Mouse (Mus musculus): ENCODE results near the gene Cwf19l1. TPM values are rescaled to one million over a fixed set of nuclear protein-coding genes. Genes with fewer than 3 reads are reported as not detected.

The Cwf19l1 gene
- total and polyA plus RNA-seq, 2 experiments, result 12.0 to 12.4 TPM

DNA sequence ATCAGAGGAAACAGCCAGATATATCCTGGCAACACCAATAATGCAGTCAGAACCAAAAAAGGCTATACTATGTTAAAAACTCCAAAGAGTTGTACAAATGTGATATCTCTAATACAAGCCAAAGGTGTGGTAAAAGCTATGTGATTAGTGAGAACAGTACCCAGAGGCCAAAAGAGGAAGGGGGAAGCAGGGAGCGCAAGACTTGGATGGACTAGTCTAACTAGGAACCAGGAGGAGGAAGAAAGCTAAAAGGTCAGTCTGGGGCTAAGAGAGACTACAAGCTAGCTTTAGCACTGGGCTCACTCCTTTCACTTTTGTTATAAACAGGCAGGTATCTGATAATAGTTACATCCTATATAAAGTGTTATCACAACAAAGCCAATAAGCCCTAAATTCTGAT, 31.3 kb downstream of the Cwf19l1 start:
- TF ChIP-seq POLR2A (IDR thresholded peaks at IDR 0.05; ENCODE audit: extremely low read depth, insufficient read depth, low read length), result no peak
- TF ChIP-seq CTCF (IDR thresholded peaks at IDR 0.05; ENCODE audit: low read depth, low read length), result no peak
- Histone ChIP-seq H3K79me2 (ENCODE audit: control insufficient read depth, insufficient read depth, low read length) (peaks cover 25% of the 10 kb centered on the region; the same call in 1 of the 2 replicates), H3K4me3 (ENCODE audit: insufficient read depth, low read depth, low read length) (no peak overlapping the region), H3K4me1 (ENCODE audit: control insufficient read depth, insufficient read depth, low read length) (peaks cover 18% of the 10 kb centered on the region), H3K27ac (replicated peaks; ENCODE audit: insufficient read depth, low read depth, low read length) (no peak overlapping the region), H3K36me3 (ENCODE audit: control insufficient read depth, insufficient read depth, low read length) (peaks cover 26% of the 10 kb centered on the region), H3K9ac (ENCODE audit: low read depth, low read length) (no peak overlapping the region), H3K27me3 (ENCODE audit: control insufficient read depth, insufficient read depth, low read length) (no peaks in the 10 kb centered on the region)
- no peak for DNase-seq (ENCODE audit: extremely low read depth, low read depth, low spot score)
- WGBS, result 77% methylated on average over 1 of the region's 1 CpGs

DNA sequence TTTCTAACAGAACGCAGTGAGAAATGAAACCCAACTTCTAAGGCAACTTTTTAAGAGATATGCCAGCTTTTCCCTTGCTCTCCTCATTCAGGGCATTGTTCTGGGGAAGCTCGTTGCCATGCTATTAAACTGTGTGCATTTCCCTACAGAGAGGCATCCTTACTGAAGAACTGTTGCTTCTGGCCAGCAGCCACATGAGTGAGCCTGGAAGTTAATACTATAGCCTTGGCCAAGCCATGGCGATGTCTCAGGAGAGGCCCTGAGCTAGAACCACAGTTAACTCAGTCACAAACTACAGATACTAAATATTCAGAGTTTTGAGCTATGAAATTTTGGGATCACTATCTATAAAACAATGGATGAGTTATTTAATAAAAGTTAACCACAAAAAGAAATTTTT, 32.7 kb downstream of the Cwf19l1 start:
- H3K9ac ChIP-seq (ENCODE audit: low read depth, low read length), result no peak overlapping the region
- peaks cover 13% of the 10 kb centered on the region for H3K4me1 ChIP-seq (ENCODE audit: control insufficient read depth, insufficient read depth, low read length)
- H3K79me2 ChIP-seq (ENCODE audit: control insufficient read depth, insufficient read depth, low read length), result peaks cover 26% of the 10 kb centered on the region; the same call in 1 of the 2 replicates
- H3K4me3 ChIP-seq (ENCODE audit: insufficient read depth, low read depth, low read length), result no peak overlapping the region
- TF ChIP-seq POLR2A (IDR thresholded peaks at IDR 0.05; ENCODE audit: extremely low read depth, insufficient read depth, low read length), result no peak
- no peaks in the 10 kb centered on the region for H3K27me3 ChIP-seq (ENCODE audit: control insufficient read depth, insufficient read depth, low read length)
- H3K27ac ChIP-seq (replicated peaks; ENCODE audit: insufficient read depth, low read depth, low read length), result no peak overlapping the region
- peaks cover 36% of the 10 kb centered on the region for H3K36me3 ChIP-seq (ENCODE audit: control insufficient read depth, insufficient read depth, low read length)
- 78% methylated on average over 3 of the region's 3 CpGs for WGBS
- no peak for DNase-seq (ENCODE audit: extremely low read depth, low read depth, low spot score)

DNA sequence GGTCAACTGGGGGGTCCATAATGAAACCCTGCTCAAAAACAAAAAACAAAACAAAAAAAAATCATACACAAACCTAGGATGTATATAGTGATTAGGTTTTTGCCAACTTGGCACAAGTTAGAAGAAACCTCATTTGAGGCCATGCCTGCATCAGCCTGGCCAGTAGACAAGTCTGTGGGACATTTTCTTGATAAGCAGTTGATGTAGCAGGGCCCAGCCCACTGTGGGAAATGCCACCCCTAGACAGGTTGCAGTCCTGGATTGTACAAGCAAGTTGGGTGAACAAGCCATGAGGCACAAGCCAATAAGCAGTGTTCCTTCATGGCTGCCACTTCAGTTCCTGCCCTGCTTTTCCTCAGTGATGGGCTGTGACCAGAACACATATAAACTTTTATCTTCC, 34.8 kb downstream of the Cwf19l1 start:
- no peak overlapping the region for H3K9ac ChIP-seq (ENCODE audit: low read depth, low read length)
- no peaks in the 10 kb centered on the region for H3K27me3 ChIP-seq (ENCODE audit: control insufficient read depth, insufficient read depth, low read length)
- peaks cover 26% of the 10 kb centered on the region; the same call in 1 of the 2 replicates for H3K79me2 ChIP-seq (ENCODE audit: control insufficient read depth, insufficient read depth, low read length)
- H3K36me3 ChIP-seq (ENCODE audit: control insufficient read depth, insufficient read depth, low read length), result peaks cover 54% of the 10 kb centered on the region
- no peak for DNase-seq (ENCODE audit: extremely low read depth, low read depth, low spot score)
- H3K27ac ChIP-seq (replicated peaks; ENCODE audit: insufficient read depth, low read depth, low read length), result no peak overlapping the region
- no peak for TF ChIP-seq POLR2A (IDR thresholded peaks at IDR 0.05; ENCODE audit: extremely low read depth, insufficient read depth, low read length)
- no peak for TF ChIP-seq CTCF (IDR thresholded peaks at IDR 0.05; ENCODE audit: low read depth, low read length)
- H3K4me1 ChIP-seq (ENCODE audit: control insufficient read depth, insufficient read depth, low read length), result peaks cover 9% of the 10 kb centered on the region
- no peak overlapping the region for H3K4me3 ChIP-seq (ENCODE audit: insufficient read depth, low read depth, low read length)

DNA sequence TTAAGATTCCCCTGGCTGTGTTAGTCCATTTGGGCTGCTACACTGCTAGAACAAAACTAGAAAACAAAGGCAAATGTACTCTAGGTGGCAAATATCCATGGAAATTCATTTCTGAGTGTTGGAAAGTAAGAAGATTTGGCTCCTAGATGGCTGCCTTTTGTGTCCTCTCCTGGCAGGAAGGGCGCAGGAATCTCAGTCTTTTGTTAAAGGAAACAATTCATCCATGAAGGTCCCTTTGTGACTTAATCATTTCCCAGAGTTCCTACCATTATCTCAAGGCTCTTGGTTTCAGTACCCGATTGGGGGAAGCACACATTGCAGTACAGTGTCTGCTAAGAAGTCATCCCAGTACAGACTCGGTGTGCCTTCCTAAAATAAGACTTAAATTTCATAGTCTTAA, 49.4 kb downstream of the Cwf19l1 start:
- 82% methylated on average over 3 of the region's 3 CpGs for WGBS
- Histone ChIP-seq H3K4me1 (ENCODE audit: control insufficient read depth, insufficient read depth, low read length) (no peaks in the 10 kb centered on the region), H3K27me3 (ENCODE audit: control insufficient read depth, insufficient read depth, low read length) (no peaks in the 10 kb centered on the region), H3K36me3 (ENCODE audit: control insufficient read depth, insufficient read depth, low read length) (peaks cover 63% of the 10 kb centered on the region), H3K4me3 (ENCODE audit: insufficient read depth, low read depth, low read length) (no peak overlapping the region), H3K79me2 (ENCODE audit: control insufficient read depth, insufficient read depth, low read length) (no peaks in the 10 kb centered on the region; the same call in 1 of the 2 replicates), H3K9ac (ENCODE audit: low read depth, low read length) (no peak overlapping the region), H3K27ac (replicated peaks; ENCODE audit: insufficient read depth, low read depth, low read length) (no peak overlapping the region)
- no peak for DNase-seq (ENCODE audit: extremely low read depth, low read depth, low spot score)
- no peak for TF ChIP-seq CTCF (IDR thresholded peaks at IDR 0.05; ENCODE audit: low read depth, low read length)
- no peak for TF ChIP-seq POLR2A (IDR thresholded peaks at IDR 0.05; ENCODE audit: extremely low read depth, insufficient read depth, low read length)

DNA sequence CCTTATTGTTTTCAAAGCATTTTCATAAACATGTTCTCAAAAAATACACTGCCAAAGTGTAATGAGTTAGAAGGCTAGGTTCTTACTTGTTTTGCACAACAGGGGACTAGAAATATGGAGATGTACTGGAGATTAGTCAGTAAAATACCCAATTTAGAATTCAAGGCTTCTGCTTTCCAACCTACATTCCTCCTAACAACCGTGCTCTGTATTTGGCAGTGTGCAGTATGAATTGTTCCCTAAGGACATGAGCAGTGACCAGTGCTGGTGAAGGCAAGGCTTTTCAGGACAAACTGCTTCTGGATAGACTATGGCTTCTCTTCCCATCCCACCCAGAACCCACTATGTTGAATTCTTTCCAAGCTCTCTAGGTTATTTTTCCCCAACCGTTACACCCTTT, 54.8 kb downstream of the Cwf19l1 start:
- Histone ChIP-seq H3K4me3 (ENCODE audit: insufficient read depth, low read depth, low read length) (no peak overlapping the region), H3K27me3 (ENCODE audit: control insufficient read depth, insufficient read depth, low read length) (no peaks in the 10 kb centered on the region), H3K79me2 (ENCODE audit: control insufficient read depth, insufficient read depth, low read length) (0 out of 2 replicates have a peak, but pooled peaks cover 3% of the 10 kb centered on the region), H3K27ac (replicated peaks; ENCODE audit: insufficient read depth, low read depth, low read length) (no peak overlapping the region), H3K36me3 (ENCODE audit: control insufficient read depth, insufficient read depth, low read length) (peaks cover 66% of the 10 kb centered on the region), H3K9ac (ENCODE audit: low read depth, low read length) (no peak overlapping the region), H3K4me1 (ENCODE audit: control insufficient read depth, insufficient read depth, low read length) (no peaks in the 10 kb centered on the region)
- WGBS, result 86% methylated on average over 2 of the region's 2 CpGs
- DNase-seq (ENCODE audit: extremely low read depth, low read depth, low spot score), result no peak
- TF ChIP-seq CTCF (IDR thresholded peaks at IDR 0.05; ENCODE audit: low read depth, low read length), result no peak
- TF ChIP-seq POLR2A (IDR thresholded peaks at IDR 0.05; ENCODE audit: extremely low read depth, insufficient read depth, low read length), result no peak

DNA sequence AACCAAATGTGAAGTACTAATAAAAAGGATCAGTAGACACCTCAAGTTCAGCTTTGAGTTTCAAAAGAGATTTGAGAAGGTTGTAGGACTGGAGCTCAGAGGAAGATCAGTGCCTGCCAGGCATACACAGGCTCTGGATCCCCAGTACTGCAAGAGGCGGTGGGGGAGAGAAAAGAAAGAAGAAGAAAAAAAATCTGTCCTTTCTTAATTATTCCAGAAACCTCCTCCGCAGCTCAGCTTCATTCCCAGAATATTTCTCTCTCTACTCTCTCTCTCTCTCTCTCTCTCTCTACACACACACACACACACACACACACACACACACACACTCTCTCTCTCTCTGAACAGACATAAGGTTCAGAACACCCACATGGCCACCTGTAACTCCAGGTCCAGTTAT, 55.7 kb downstream of the Cwf19l1 start:
- H3K4me3 ChIP-seq (ENCODE audit: insufficient read depth, low read depth, low read length), result no peak overlapping the region
- WGBS, result 91% methylated on average over 2 of the region's 2 CpGs
- no peaks in the 10 kb centered on the region for H3K4me1 ChIP-seq (ENCODE audit: control insufficient read depth, insufficient read depth, low read length)
- no peak overlapping the region for H3K27ac ChIP-seq (replicated peaks; ENCODE audit: insufficient read depth, low read depth, low read length)
- no peaks in the 10 kb centered on the region for H3K27me3 ChIP-seq (ENCODE audit: control insufficient read depth, insufficient read depth, low read length)
- H3K9ac ChIP-seq (ENCODE audit: low read depth, low read length), result no peak overlapping the region
- no peak for DNase-seq (ENCODE audit: extremely low read depth, low read depth, low spot score)
- H3K36me3 ChIP-seq (ENCODE audit: control insufficient read depth, insufficient read depth, low read length), result peaks cover 70% of the 10 kb centered on the region
- TF ChIP-seq CTCF (IDR thresholded peaks at IDR 0.05; ENCODE audit: low read depth, low read length), result no peak
- 0 out of 2 replicates have a peak, but pooled peaks cover 3% of the 10 kb centered on the region for H3K79me2 ChIP-seq (ENCODE audit: control insufficient read depth, insufficient read depth, low read length)
